Mouse (Mus musculus) olfactory bulb, adult 2 months (tissue): Measurements from ENCODE around the gene Grb14.

Experiments used
- CTCF ChIP-seq: fragments of 200-500 bp; IDR thresholded peaks from 2 replicates; pipeline ENCODE4 v1.5.1; 2012; ENCODE audit warnings: low read depth, mild to moderate bottlenecking, low read length, moderate library complexity; ENCODE audit not compliant: insufficient read depth
- POLR2A ChIP-seq: fragments of 200-500 bp; IDR thresholded peaks from 2 replicates; pipeline ENCODE4 v1.6.1; 2012; ENCODE audit warnings: mild to moderate bottlenecking, low read depth, low read length, moderate library complexity; ENCODE audit not compliant: insufficient read depth

GRCm38 (mm10) chr2:64995048-64995447, 29.7 kb downstream of the Grb14 start:
- no peak for TF ChIP-seq CTCF
- TF ChIP-seq POLR2A: no peak
